Mouse (Mus musculus) lung, postnatal 0 days (tissue): ENCODE measurements around the gene Pitpnc1.

ENCODE experiments used
- CTCF ChIP-seq: IDR thresholded peaks from 2 replicates; pipeline ENCODE4 v1.5.1; 2016; ENCODE audit warnings: antibody characterized with exemption, mild to moderate bottlenecking
- EP300 ChIP-seq: IDR thresholded peaks from 2 replicates; pipeline ENCODE4 v1.6.1; 2016; ENCODE audit warnings: antibody characterized with exemption, mild to moderate bottlenecking, control low read depth

DNA sequence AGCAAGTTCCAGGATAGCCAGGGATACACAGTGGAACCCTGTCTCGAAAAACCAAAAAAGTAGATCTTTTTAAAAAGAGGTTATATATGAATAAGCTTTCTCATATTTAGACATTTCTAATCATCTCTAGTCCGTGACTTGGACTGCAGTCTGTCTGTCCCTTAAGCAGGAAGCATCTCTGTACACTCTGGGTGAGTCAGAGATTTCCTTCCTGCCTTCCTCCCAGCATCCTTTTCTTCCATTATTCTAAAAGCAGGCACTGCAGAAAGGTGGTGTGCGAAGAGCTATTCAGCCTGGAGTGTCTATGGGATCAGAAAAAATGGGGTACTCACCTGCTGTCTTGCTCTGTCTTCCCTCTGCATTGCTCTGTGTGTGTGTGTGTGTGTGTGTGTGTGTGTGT, 100.0 kb downstream of the Pitpnc1 start:
- TF ChIP-seq CTCF: no peak
- TF ChIP-seq EP300: 0 out of 2 replicates have a peak, but pooled peaks have one; percentile 39
